Mouse (Mus musculus): ENCODE results near the gene Psmc1. TPM values are rescaled to one million over a fixed set of nuclear protein-coding genes. Genes with fewer than 3 reads are reported as not detected.

The Psmc1 gene
- polyA plus RNA-seq, 1 experiment from 2014 or later = 198 TPM

GRCm38 (mm10) chr12:100100707-100101030, 9.3 kb upstream of the Psmc1 start:
- WGBS = 48% methylated on average over 3 of the region's 3 CpGs
- Histone ChIP-seq H3K4me1 (ENCODE audit: control insufficient read depth in 2 of 2, insufficient read depth in 2 of 2, low read length in 2 of 2) (peaks cover 0 to 5% of the 10 kb centered on the region in 2 experiments; a peak in 3 of 4 replicates), H3K9ac (ENCODE audit: low read length) (no peak overlapping the region), H3K4me3 (ENCODE audit: control insufficient read depth in 1 of 2, insufficient read depth in 1 of 2, low read depth in 1 of 2, low read length in 2 of 2) (no peak overlapping the region), H3K4me2 (ENCODE audit: low read length) (no peak overlapping the region), H3K36me3 (ENCODE audit: control insufficient read depth, insufficient read depth, low read length) (no peaks in the 10 kb centered on the region), H3K9me3 (ENCODE audit: control insufficient read depth, low read length) (no peaks in the 10 kb centered on the region), H3K27me3 (ENCODE audit: control insufficient read depth, insufficient read depth, low read length) (peaks cover 4% of the 10 kb centered on the region; the same call in 1 of the 2 replicates), H3K27ac (replicated peaks in 1 of 2; ENCODE audit: control insufficient read depth in 1 of 2, insufficient read depth in 1 of 2, low read depth in 2 of 2, low read length in 2 of 2) (no peak overlapping the region)
- ATAC-seq (ENCODE audit: insufficient number of reproducible peaks, insufficient read depth, low FRiP score, low read depth) = no peak

- peaks cover 0 to 5% of the 10 kb centered on the region in 2 experiments; a peak in 3 of 4 replicates for H3K4me1 ChIP-seq (ENCODE audit: control insufficient read depth in 2 of 2, insufficient read depth in 2 of 2, low read length in 2 of 2)
- H3K9ac ChIP-seq (ENCODE audit: low read length) = no peak overlapping the region
- H3K27me3 ChIP-seq (ENCODE audit: control insufficient read depth, insufficient read depth, low read length) = peaks cover 4% of the 10 kb centered on the region; the same call in 1 of the 2 replicates
- WGBS = 51% methylated on average over 3 of the region's 3 CpGs
- no peak overlapping the region for H3K27ac ChIP-seq (replicated peaks in 1 of 2; ENCODE audit: control insufficient read depth in 1 of 2, insufficient read depth in 1 of 2, low read depth in 2 of 2, low read length in 2 of 2)
- no peak overlapping the region for H3K4me2 ChIP-seq (ENCODE audit: low read length)
- H3K36me3 ChIP-seq (ENCODE audit: control insufficient read depth, insufficient read depth, low read length) = no peaks in the 10 kb centered on the region
- no peak for ATAC-seq (ENCODE audit: insufficient number of reproducible peaks, insufficient read depth, low FRiP score, low read depth)
- no peaks in the 10 kb centered on the region for H3K9me3 ChIP-seq (ENCODE audit: control insufficient read depth, low read length)
- no peak overlapping the region for H3K4me3 ChIP-seq (ENCODE audit: control insufficient read depth in 1 of 2, insufficient read depth in 1 of 2, low read depth in 1 of 2, low read length in 2 of 2)
Measured at GRCm38 (mm10) chr12:100101651-100102050, 8.3 kb upstream of the Psmc1 start.

- WGBS = 77% methylated on average over 5 of the region's 5 CpGs
- peaks cover 0 to 7% of the 10 kb centered on the region in 2 experiments; a peak in 3 of 4 replicates for H3K4me1 ChIP-seq (ENCODE audit: control insufficient read depth in 2 of 2, insufficient read depth in 2 of 2, low read length in 2 of 2)
- no peak overlapping the region for H3K9ac ChIP-seq (ENCODE audit: low read length)
- no peak overlapping the region for H3K27ac ChIP-seq (replicated peaks in 1 of 2; ENCODE audit: control insufficient read depth in 1 of 2, insufficient read depth in 1 of 2, low read depth in 2 of 2, low read length in 2 of 2)
- H3K27me3 ChIP-seq (ENCODE audit: control insufficient read depth, insufficient read depth, low read length) = peaks cover 4% of the 10 kb centered on the region; the same call in 1 of the 2 replicates
- H3K4me3 ChIP-seq (ENCODE audit: control insufficient read depth in 1 of 2, insufficient read depth in 1 of 2, low read depth in 1 of 2, low read length in 2 of 2) = no peak overlapping the region
- no peak for ATAC-seq (ENCODE audit: insufficient number of reproducible peaks, insufficient read depth, low FRiP score, low read depth)
- no peak overlapping the region for H3K4me2 ChIP-seq (ENCODE audit: low read length)
- H3K9me3 ChIP-seq (ENCODE audit: control insufficient read depth, low read length) = no peaks in the 10 kb centered on the region
- no peaks in the 10 kb centered on the region for H3K36me3 ChIP-seq (ENCODE audit: control insufficient read depth, insufficient read depth, low read length)
Measured at GRCm38 (mm10) chr12:100104530-100104929, 5.4 kb upstream of the Psmc1 start.

GRCm38 (mm10) chr12:100106275-100106895, 3.6 kb upstream of the Psmc1 start:
- Histone ChIP-seq H3K4me2 (ENCODE audit: low read length) (0 out of 2 replicates have a peak overlapping the region, but pooled peaks have one; percentile 34), H3K9me3 (ENCODE audit: control insufficient read depth, low read length) (no peaks in the 10 kb centered on the region), H3K27me3 (ENCODE audit: control insufficient read depth, insufficient read depth, low read length) (peaks cover 4% of the 10 kb centered on the region; the same call in 1 of the 2 replicates), H3K27ac (replicated peaks in 1 of 2; ENCODE audit: control insufficient read depth in 1 of 2, insufficient read depth in 1 of 2, low read depth in 2 of 2, low read length in 2 of 2) (no peak overlapping the region), H3K36me3 (ENCODE audit: control insufficient read depth, insufficient read depth, low read length) (no peaks in the 10 kb centered on the region), H3K4me1 (ENCODE audit: control insufficient read depth in 2 of 2, insufficient read depth in 2 of 2, low read length in 2 of 2) (peaks cover 2 to 12% of the 10 kb centered on the region in 2 experiments; a peak in 3 of 4 replicates), H3K4me3 (ENCODE audit: control insufficient read depth in 1 of 2, insufficient read depth in 1 of 2, low read depth in 1 of 2, low read length in 2 of 2) (no peak overlapping the region), H3K9ac (ENCODE audit: low read length) (no peak overlapping the region)
- 13% methylated on average over 20 of the region's 20 CpGs for WGBS
- ATAC-seq (ENCODE audit: insufficient number of reproducible peaks, insufficient read depth, low FRiP score, low read depth) = no peak

GRCm38 (mm10) chr12:100107436-100107835, 2.5 kb upstream of the Psmc1 start:
- Histone ChIP-seq H3K4me2 (ENCODE audit: low read length) (no peak overlapping the region), H3K4me1 (ENCODE audit: control insufficient read depth in 2 of 2, insufficient read depth in 2 of 2, low read length in 2 of 2) (peaks cover 2 to 14% of the 10 kb centered on the region in 2 experiments; a peak in 3 of 4 replicates), H3K27ac (replicated peaks in 1 of 2; ENCODE audit: control insufficient read depth in 1 of 2, insufficient read depth in 1 of 2, low read depth in 2 of 2, low read length in 2 of 2) (no peak overlapping the region), H3K9me3 (ENCODE audit: control insufficient read depth, low read length) (no peaks in the 10 kb centered on the region), H3K27me3 (ENCODE audit: control insufficient read depth, insufficient read depth, low read length) (peaks cover 4% of the 10 kb centered on the region; the same call in 1 of the 2 replicates), H3K9ac (ENCODE audit: low read length) (no peak overlapping the region), H3K4me3 (ENCODE audit: control insufficient read depth in 1 of 2, insufficient read depth in 1 of 2, low read depth in 1 of 2, low read length in 2 of 2) (no peak overlapping the region), H3K36me3 (ENCODE audit: control insufficient read depth, insufficient read depth, low read length) (peaks cover 10% of the 10 kb centered on the region)
- WGBS = 42% methylated on average over 4 of the region's 4 CpGs
- ATAC-seq (ENCODE audit: insufficient number of reproducible peaks, insufficient read depth, low FRiP score, low read depth) = no peak

GRCm38 (mm10) chr12:100115982-100116381, 6.0 kb downstream of the Psmc1 start:
- Histone ChIP-seq H3K9me3 (ENCODE audit: control insufficient read depth, low read length) (no peaks in the 10 kb centered on the region), H3K4me2 (ENCODE audit: low read length) (no peak overlapping the region), H3K27me3 (ENCODE audit: control insufficient read depth, insufficient read depth, low read length) (no peaks in the 10 kb centered on the region), H3K4me3 (ENCODE audit: control insufficient read depth in 1 of 2, insufficient read depth in 1 of 2, low read depth in 1 of 2, low read length in 2 of 2) (no peak overlapping the region), H3K36me3 (ENCODE audit: control insufficient read depth, insufficient read depth, low read length) (peaks cover 93% of the 10 kb centered on the region), H3K27ac (replicated peaks in 1 of 2; ENCODE audit: control insufficient read depth in 1 of 2, insufficient read depth in 1 of 2, low read depth in 2 of 2, low read length in 2 of 2) (no peak overlapping the region), H3K4me1 (ENCODE audit: control insufficient read depth in 2 of 2, insufficient read depth in 2 of 2, low read length in 2 of 2) (peaks cover 2 to 6% of the 10 kb centered on the region in 2 experiments; a peak in 3 of 4 replicates), H3K9ac (ENCODE audit: low read length) (no peak overlapping the region)
- ATAC-seq (ENCODE audit: insufficient number of reproducible peaks, insufficient read depth, low FRiP score, low read depth) = no peak
- WGBS = 93% methylated on average over 5 of the region's 5 CpGs

- H3K4me3 ChIP-seq (ENCODE audit: control insufficient read depth in 1 of 2, insufficient read depth in 1 of 2, low read depth in 1 of 2, low read length in 2 of 2) = no peak overlapping the region
- WGBS = 75% methylated on average over 7 of the region's 7 CpGs
- H3K9me3 ChIP-seq (ENCODE audit: control insufficient read depth, low read length) = no peaks in the 10 kb centered on the region
- no peak for ATAC-seq (ENCODE audit: insufficient number of reproducible peaks, insufficient read depth, low FRiP score, low read depth)
- H3K4me1 ChIP-seq (ENCODE audit: control insufficient read depth in 2 of 2, insufficient read depth in 2 of 2, low read length in 2 of 2) = peaks cover 7 to 17% of the 10 kb centered on the region in 2 experiments
- H3K9ac ChIP-seq (ENCODE audit: low read length) = no peak overlapping the region
- H3K36me3 ChIP-seq (ENCODE audit: control insufficient read depth, insufficient read depth, low read length) = peaks cover 90% of the 10 kb centered on the region
- H3K27me3 ChIP-seq (ENCODE audit: control insufficient read depth, insufficient read depth, low read length) = no peaks in the 10 kb centered on the region
- no peak overlapping the region for H3K27ac ChIP-seq (replicated peaks in 1 of 2; ENCODE audit: control insufficient read depth in 1 of 2, insufficient read depth in 1 of 2, low read depth in 2 of 2, low read length in 2 of 2)
- no peak overlapping the region for H3K4me2 ChIP-seq (ENCODE audit: low read length)
Measured at GRCm38 (mm10) chr12:100122921-100123381, 13.0 kb downstream of the Psmc1 start.
